Mouse (Mus musculus): ENCODE measurements around the gene Ctnnd2.

GRCm38 (mm10) chr15:30646501-30647431 is 474.4 kb downstream of the Ctnnd2 start:
- TF ChIP-seq CTCF (IDR thresholded peaks at IDR 0.05; ENCODE audit: low read depth) (no peak), EP300 (IDR thresholded peaks at IDR 0.05; ENCODE audit: low read depth) (no peak)

Data from heart, postnatal 0 days (tissue).